Mouse (Mus musculus): ENCODE results near the gene Mtcl1.
A peak's percentile ranks its signal among the peaks of the same experiment; 100 is the strongest.
"Not testable (repeated sequence)": the region's sequence is repeated elsewhere in the genome, so short reads cannot be mapped to it uniquely, and the experiment has no call there.

Gene Mtcl1

DNA sequence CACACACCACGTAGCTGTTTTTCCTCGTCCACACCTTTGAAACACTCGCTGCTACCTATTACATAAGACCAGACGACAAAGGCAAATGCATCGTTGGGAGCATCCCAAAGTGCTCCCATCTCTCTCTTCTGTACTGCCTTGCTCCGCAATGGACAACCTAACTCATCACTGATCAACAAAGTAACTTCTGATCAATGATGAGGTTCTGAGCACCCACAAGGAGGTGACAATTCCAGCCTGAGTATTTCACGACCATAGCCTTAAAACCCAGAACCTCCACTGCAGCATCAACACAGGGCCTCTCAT, 2.6 kb downstream of the Mtcl1 start:
- no peak for DNase-seq

DNA sequence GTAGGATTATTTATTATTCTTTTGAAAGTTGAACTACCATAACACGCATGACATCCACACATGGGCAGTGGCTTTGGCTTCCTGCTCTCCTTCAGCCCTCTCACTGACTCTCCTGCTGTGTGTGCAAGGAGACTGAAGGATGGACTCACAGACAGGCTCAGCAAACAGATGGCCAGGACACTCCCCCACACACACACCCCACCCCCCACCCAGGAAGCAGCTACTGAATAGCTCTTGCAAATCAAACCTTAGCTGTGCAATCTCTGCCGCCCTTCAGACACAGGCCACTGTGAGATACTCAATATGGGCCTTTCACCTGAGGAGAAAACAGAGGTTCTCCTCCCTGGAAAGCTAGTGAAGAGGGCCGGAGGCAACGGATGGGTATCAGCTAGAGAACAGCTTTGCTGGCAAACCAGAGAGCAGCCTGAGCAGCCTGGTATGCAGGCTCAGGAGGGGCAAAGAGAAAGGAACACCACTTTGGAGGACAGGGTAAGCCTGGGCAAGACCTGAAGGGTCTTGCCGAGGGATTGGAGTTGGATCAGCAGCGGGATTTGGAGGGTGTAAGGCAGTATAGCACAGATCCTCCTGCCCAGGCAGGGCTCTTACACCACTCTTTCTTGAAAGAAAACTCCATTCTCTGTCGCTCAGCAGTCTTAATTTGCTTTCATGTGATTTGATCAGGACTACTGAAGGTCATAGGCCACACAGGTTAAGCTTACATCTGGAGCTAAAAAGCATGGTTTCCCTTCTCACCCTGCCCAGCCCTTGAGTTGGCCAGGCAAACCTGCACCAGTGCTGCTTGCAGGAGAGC, 3.1 kb downstream of the Mtcl1 start:
- no peak for DNase-seq

DNA sequence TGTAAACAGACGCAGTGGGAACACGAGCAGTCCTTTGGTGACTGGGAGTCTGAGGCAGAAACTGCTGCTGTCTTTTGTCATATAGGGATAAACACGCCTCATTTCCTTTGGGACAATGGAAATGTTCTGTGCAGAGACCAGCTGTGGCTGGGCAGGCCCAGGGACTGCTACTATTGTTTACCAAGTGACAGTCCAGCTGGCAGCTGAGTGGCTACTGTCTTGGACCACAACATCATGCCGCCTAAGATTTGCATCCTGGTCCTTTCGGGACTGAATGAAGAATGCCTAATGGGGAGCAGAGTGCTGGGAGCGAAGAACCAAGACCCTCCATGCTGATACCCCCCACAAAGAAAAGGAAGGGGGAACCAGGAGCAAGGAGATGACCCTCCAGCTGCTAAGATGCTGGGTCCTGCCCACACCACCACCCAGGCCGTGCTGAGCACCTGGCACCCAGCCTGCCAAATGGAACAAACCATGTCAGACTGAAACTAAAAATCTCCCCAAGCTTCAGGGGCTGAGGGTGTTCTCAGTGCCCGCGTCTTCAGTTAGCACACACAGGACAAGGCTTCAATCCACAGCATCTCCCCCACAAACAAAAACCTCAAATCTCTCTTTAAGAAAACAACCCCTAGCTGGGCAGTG, 5.4 kb downstream of the Mtcl1 start:
- DNase-seq, result no peak

DNA sequence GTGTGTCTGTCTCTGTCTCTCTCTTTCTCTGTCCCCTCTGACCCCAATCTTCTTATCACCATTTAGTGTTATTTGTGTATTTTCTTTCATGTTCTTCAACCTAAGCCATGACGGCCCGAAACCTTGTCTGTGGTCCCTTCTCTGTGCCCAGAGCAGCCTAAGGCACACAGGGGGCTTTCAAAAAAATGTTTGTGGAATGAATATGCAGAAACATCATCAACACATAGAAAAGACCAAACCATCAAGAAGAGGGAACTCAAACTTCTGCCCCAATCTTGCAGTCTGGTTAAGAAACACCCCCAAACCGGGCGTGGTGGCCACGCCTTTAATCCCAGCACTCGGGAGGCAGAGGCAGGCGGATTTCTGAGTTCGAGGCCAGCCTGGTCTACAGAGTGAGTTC, 9.7 kb downstream of the Mtcl1 start:
- no peak for DNase-seq

DNA sequence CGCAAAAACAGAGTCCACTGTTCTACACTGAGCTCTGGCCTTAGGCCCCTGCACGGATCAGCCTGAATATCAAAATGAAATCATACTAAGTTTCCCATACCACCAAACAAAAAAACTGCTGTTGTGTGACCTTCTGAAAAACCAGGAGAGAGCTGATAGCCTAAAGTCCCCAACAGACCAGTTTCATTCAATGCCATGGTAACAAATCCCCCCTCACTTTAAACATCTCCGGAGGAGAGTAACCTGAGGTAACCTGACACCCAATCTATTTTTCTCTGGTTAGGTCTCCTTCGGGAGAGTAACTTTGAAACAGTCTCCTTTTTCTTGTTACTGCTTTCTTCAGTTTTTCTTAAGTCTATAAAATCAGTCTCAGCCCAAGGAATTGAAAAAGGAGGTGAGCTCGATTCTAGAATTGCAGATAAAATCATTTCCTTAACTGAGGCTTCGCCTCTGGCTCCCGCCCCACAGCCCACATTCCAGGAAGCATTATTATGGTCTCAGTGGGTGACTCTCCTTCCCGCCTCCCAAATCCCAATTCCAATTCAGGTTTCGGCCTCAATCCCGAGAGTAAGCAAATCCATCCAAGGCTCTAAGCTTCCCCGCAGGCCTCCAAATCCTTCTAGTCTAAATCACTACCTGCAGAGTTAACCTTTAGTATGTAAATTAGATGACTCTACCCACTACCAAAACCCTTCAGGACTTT, 10.3 kb downstream of the Mtcl1 start:
- DNase-seq, result no peak

DNA sequence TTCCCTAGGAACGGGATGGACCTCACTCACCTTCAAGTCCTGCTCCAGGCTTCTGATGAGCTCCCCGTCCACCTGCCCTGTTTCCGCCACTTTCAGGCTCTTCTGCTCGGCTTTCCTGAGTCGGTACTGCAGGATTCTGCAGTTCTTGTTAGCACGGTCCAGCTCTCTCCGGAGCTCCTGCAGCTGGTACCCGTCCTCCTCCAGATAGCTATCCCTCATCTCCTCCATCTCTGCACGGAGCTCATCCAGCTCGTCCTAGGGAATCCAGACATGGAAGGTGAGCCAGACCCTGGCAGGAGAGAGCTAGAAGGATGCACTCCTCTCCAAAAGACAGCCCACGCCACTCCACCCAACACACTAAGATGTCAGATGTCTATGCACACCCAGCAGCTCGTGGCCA, 11.4 kb downstream of the Mtcl1 start:
- DNase-seq, result no peak

DNA sequence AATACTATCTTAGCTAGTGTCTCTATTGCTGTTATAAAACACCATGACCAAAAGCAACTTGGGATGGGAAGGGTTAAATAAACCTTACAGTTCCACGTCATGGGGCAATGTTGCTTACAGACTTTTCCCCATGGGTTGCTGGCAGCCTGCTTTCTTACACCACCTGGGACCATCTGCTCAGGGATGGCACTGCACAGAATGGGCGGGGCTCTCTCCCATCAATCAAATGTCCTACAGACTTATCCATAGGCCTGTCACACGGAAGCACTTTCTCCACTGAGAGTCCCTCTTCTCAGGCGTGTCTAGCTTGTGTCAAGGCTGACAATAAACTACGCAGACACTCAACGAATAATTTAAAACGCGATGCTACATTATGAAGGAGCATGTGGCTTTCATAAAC, 12.7 kb downstream of the Mtcl1 start:
- no peak for DNase-seq

DNA sequence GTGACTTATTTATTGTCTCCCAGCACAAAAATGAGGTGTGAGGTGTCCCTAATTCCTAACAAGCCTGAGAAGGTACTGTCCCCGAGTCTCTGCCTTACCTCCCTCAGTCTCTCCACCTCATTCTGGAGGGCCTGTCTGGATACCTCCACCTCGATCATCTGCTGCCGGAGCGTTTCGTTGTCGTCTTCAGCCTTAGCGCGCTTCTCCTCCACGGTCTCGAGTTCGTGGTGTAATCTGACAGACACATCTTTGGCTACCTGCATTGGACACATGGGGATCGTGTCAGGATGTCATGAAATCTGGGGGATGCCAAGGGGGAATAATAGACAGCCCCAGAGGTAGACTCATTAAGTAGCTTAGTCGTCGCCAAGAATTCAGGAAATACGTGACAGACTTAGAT, 13.6 kb downstream of the Mtcl1 start:
- DNase-seq, result no peak

DNA sequence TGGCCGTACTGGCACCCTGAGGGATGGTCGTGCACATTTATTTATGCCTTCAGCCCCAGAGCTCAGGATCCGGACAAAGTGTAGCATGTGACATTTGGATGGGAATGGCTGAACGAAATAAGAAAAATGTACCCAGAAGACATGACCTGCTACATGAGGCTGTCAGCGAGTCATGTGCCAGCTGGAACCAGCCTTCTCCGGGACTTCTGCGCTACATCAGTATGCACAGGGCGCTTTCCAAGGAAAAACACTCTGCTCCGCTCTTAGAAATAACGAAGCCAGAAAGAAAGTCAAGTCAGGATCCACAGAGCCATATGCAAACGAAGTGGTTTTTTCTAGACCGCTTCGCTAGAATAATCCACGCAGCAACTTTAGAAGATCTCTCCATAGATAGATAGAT, 14.5 kb downstream of the Mtcl1 start:
- no peak for DNase-seq

DNA sequence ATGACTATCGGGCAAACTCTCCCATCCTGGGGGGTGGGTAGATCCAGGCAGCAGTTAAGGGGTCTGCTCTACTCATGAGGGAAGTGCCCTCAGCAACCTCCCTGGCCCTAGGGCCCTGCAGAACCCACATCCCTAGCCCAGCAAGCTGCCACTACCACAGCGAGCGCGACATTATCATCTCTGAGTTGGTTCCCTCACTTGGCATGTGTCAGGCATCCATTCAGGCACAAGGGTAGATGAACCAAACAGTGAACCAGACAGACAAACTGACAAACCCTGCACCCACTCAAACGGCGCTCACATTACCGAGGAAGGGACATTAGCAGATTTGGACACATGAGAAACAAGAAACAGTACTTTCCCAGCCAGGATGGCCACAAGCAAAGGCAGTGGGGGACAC, 15.0 kb downstream of the Mtcl1 start:
- DNase-seq, result no peak

DNA sequence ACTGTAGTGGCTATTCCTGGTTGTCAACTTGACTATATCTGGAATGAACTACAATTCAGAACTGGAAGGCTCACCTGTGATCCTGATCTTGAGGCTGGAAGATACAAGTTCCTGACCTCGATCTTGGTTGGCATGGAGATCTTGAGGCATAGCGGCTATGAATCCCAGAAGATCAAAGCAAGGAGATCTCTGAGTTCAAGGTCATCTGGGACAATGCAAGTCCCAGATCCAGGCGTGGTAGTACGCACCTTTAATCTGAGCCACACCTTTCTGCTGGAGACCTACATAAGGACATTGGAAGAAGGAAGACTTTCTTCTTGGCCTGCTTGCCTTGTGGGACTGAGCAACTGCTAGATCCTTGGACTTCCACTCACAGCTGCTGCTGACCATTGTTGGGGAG, 24.9 kb downstream of the Mtcl1 start:
- not testable (repeated sequence) for DNase-seq

DNA sequence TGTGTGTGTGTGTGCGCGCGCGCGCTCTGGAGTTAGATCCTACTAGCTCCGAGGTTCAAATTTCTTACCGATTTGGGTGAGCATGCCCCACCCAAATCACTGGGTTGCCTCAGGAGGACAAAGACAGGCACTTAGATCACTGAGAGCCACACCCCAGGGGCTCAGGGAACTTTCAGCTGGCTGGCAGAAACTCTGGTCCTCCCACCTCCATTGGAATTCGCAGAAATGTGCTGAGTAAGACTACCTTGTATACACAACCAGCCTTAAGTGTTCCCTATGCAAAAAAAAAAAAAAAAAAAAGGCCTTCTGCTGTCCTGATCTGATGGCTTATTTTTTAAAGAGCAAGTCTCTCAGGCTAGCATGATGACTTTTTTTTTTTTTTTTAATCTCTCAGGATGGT, 30.1 kb downstream of the Mtcl1 start:
- no peak for DNase-seq

DNA sequence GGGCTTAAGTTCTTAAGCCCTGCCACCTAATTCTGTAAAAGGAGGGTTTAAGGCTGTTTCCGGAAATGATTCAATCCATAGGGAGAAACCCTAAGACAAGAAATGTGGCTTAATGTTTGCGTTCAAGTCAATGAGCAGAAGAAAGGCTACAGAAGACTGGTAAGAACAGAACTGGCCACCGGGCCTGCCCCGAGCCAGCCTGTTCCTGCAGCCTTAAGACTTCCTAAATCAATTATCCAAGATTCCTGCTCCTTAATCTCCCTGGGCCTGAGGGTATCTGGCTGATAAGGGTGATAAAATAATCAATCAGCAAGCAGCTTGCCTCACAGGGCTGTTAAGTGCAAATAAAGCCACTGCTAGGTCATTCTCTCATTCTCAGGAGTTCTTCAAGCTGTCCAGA, 31.8 kb downstream of the Mtcl1 start:
- DNase-seq, result no peak

DNA sequence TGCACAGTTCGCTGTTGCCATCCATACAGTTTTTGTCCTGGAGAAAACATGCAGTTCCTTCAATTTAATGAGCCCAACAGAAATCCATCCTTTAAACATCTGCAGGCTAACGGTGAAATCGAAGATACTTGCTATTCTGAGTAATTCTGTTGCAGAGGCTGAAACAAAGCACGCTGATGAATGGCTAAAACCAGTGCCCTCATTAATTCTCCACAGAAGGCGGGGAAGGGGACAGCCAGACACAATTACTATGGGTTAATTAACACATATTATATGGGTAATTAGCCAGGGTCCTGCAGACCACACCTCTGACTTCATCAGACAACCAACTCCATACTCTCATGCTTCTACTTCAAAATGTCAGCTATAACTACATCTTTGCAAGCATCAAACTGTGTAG, 32.2 kb downstream of the Mtcl1 start:
- DNase-seq, result no peak

DNA sequence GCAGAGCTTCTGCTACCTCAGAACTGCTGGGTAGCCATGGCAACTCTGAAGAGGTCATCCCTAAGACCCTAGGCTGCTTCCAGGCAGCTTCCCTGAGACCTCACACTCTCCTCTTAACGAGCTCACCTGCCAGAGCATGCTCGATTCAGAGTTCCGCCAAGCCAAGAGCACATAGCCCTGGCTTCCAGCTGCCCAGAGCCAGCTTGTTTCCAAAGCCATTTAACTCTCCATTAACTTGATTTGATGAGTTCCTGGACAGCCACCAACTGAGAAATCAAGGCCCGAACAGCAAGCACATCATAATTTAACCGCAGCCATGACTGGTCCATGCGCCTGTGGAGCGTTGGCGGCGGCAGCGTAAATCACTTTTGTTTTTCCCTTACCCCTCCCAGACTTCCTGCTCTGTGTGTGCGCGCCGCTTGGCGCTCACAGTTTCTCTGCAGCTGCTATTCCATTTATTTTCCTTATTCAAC, 32.7 kb downstream of the Mtcl1 start:
- peak; percentile 24 for DNase-seq

DNA sequence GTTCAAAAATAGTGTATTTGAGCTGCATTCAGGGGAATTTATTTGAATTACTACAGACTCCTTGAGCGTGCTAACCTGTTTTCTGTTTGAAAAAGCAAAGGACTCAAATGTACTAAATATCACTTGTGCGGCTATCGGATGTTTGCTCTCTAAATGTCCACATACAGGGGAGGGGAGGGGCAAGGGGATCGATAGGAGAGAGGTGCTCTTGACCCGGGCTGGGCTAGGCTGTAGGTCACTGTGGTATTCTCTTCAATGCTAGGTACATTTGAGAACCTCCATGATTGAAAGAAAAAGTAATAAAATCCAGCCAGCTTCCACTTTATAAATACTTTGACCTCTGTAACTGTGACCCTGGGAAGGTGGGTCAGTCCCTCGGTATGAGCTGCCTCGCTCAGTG, 33.1 kb downstream of the Mtcl1 start:
- DNase-seq, result no peak

DNA sequence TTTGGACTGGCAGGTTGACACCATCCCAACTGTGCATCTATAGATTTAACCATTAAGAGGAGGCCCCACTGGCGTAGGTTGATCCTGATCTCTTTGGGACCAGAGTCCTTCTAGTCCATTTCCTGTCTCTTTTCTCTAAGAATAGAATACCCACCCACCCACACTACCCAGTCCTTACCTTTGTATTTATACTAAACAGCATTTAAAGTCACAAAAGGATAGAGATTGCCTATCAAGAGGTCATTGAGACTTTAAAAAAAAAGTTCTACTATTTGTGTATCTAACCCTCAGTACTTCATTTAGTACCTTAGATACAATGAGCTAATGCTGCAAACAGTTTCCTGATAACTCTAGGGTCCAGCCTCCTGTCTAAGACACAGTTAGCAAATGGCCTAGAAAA, 35.2 kb downstream of the Mtcl1 start:
- DNase-seq, result no peak

DNA sequence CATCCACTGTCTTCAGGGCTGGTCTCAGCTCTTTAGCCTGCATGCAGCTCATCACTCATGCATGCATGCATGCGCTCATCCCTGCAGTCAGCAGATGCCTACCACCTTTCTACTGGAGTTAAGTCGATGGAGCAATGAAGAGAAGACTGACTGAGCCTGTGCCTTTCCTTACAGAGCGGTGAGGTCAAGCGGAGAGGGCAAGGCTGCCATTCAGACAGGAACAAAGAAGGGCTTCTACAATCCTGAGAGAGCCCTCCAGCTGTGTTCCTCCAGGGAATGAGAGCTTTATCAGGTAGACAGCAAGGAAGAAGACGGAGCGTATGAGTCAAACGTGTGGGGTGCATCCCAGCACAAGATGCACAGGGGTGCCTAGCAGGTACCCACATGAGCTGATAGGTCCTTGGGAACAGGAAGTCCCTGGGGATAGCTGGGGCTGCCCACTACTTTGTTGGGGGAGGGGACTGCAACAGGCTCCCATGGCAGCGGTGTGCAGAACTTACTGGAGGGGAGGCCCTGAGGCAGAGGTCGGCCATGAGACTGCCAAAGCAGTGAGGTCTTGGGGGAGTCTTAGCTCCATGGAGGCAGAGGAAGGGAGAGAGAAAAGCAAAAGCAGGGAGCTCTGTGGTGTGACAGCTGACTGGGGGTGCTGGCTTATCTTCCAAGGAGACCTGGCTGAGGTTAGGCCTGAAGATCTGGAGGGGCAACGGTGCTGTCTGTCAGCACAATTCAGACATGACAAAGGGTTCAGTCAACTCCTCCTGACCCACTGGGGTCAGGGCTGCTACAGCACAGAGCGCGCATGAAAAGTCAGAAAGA, 37.2 kb downstream of the Mtcl1 start:
- no peak for DNase-seq

DNA sequence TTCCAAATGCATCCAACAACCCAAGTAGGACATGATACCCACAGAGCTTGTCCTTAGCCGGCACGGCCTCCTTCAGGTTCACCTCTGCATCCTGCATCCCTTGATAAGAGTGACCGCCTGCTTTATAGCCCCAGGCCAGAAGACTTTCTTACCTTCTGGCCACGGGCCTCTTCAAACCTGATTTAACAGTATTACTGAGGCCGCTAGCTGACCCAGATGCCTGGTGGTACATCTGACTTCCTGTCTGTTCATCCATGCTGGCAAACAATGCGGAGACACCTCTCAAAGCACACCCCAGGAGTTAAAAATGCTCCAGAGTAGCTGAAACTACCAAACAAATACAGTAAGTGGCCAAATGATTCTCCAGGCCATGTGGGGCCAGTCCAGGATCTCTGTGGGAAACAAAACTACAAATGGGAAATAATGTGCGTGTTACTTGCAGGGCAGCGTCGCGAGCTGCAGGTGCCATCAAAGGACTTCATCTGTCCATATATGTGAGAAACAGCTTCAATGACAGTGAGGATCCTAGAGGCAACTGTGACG, 38.6 kb downstream of the Mtcl1 start:
- no peak for DNase-seq

DNA sequence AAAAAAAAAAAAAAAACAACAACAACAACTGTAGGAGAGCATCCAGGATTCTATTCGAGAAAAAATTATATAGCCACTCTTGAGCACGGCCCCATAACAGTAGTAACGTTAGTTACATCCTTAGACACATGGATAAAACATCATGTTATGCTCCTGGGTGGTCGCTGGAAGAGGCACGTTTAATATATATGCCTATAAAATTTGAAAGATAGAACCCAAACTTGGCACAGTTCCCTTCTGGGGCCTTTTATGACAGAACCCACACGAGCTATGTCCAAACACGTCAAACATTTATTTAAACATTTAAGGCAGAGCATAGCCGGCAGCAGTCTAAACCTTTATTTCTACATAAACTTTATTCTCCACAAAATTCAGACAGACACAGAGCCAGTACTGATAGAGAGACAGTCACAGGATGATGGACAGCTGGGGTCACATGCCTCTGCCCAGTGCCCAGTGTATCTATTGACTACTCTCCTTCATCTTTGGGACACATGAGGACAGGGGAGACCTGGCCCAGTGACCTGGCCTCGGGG, 40.4 kb downstream of the Mtcl1 start:
- DNase-seq, result no peak

DNA sequence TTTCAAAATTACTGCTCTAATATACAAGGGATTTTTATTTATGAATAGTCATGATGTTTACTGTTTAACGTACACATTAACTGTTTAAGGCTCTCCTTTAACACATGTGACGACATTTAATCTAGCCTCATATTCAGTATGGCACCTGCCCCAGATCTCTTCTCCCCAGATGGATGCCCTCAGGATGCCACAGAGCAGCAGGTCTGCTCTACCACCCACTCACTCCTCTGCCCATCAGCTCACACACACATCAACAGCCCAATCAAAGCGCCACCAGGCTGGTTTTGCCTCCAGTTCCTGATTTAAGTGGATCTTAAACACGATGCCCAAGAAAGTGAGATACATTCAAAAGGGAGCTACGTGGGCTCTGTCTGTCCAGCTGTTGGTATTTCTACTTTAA, 41.1 kb downstream of the Mtcl1 start:
- no peak for DNase-seq

DNA sequence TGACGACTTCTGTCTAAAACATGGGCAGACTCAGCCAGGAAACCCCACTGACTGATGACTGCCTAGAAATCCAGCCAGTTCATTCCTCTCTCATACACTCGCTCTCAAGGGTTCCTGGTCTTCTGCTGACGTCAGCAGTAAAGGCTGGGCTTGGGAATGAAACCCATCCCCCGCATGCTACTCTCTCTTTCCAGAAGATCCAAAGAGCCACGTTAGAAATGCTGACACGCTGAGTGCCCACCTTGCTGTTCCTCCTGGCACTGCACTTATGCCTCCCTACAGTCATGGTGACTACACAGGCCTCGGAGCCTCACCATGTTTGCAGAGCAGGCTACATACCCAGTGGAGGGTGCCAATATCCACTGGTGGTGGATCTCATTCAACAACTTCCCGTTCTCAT, 41.7 kb downstream of the Mtcl1 start:
- no peak for DNase-seq

DNA sequence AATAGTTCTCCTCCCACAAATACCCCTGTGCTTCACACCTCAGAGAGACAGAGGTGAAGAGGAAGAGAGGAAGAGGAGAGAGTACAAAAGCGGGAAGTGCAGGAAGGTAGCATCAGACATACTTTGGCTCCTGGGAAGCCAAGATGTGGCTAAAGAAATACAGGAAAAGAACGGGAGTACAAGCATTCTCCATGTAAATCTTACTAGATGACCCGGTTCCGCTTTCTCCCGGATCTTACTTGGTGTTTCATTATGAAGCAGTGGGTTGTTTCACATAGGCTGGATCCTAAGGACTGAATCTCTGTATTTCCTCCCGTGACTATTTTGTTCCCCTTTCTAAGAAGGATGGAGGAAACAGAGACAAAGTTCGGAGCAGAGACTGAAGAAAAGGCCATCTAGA, 43.9 kb downstream of the Mtcl1 start:
- no peak for DNase-seq
